Mouse (Mus musculus) stomach, embryonic 15.5 days (tissue): ENCODE results near the gene Nfia. TPM values are rescaled to one million over a fixed set of nuclear protein-coding genes. Genes with fewer than 3 reads are reported as not detected.

Source experiments
- ATAC-seq: fragments of 200-750 bp; cut with Nextera tagmentation; 2 replicates; pipeline ENCODE4 v1.8.0; 2017; ENCODE audit warnings: low read depth, moderate number of reproducible peaks, moderate TSS enrichment; ENCODE audit not compliant: insufficient read depth, low FRiP score
- H3K27ac ChIP-seq: fragments of 300-500 bp; sonication (generic); 2 replicates; pipeline ENCODE4 v1.5.1; 2015; ENCODE audit warnings: mild to moderate bottlenecking, inconsistent platforms
- H3K27me3 ChIP-seq: fragments of 300-500 bp; sonication (generic); replicated peaks from 2 replicates; pipeline ENCODE4 v1.6.1; 2015; ENCODE audit warnings: inconsistent platforms
- H3K36me3 ChIP-seq: fragments of 300-500 bp; sonication (generic); 2 replicates; pipeline ENCODE4 v1.6.1; 2015; ENCODE audit warnings: inconsistent platforms
- H3K4me1 ChIP-seq: fragments of 300-500 bp; sonication (generic); 2 replicates; pipeline ENCODE4 v1.6.1; 2015; ENCODE audit warnings: inconsistent platforms
- H3K4me2 ChIP-seq: fragments of 300-500 bp; sonication (generic); 2 replicates; pipeline ENCODE4 v1.6.1; 2015; ENCODE audit warnings: mild to moderate bottlenecking, inconsistent platforms
- H3K4me3 ChIP-seq: fragments of 300-500 bp; sonication (generic); replicated peaks from 2 replicates; pipeline ENCODE4 v1.5.1; 2015; ENCODE audit warnings: inconsistent platforms
- H3K9ac ChIP-seq: fragments of 300-500 bp; sonication (generic); 2 replicates; pipeline ENCODE4 v1.6.1; 2015; ENCODE audit warnings: inconsistent platforms
- H3K9me3 ChIP-seq: fragments of 300-500 bp; sonication (generic); 2 replicates; pipeline ENCODE4 v1.6.1; 2016; ENCODE audit warnings: inconsistent platforms
- WGBS: fragments of 180-500 bp; shearing (Covaris S2); methylation state at CpG from one replicate; pipeline ENCODE4 v1.1.7; 2015; 5-methylcytosine and 5-hydroxymethylcytosine counted together
- polyA plus RNA-seq: library from polyadenylated mRNA; unstranded; fragments of >200 nt; fragmentation: Nextera tagmentation; extraction: Ambion mirVana; gene quantifications from 2 replicates; pipeline ENCODE4 v1.2.1, GENCODE M21; 2015

Nfia gene
- polyA plus RNA-seq, 1 experiment from 2014 or later = 45.5 TPM

DNA sequence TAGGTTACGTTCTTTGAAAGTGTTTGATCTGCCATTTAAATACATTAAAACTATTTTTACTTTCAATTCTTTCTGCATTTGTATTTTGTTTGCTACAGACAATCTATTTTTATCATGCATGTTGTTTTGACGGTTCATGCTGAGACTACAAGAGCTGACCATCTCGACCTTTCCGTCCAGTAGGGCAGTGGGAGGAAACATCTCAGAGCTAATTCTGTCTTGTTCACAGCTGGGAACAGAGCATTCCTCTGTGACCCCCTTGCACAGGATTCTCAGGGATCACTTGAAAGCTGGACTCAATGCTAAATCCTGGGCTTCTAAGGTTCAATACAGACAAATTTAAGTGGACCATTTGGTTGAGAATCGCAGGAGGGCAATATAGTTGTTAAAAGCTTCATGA is 93.9 kb downstream of the Nfia start:
- H3K36me3 ChIP-seq = no peaks in the 10 kb centered on the region
- H3K27me3 ChIP-seq = no peaks in the 10 kb centered on the region
- H3K9me3 ChIP-seq = no peaks in the 10 kb centered on the region
- WGBS = 61% methylated on average over 5 of the region's 5 CpGs
- H3K27ac ChIP-seq = no peak overlapping the region
- H3K4me1 ChIP-seq = peaks cover 16% of the 10 kb centered on the region
- H3K9ac ChIP-seq = no peak overlapping the region
- H3K4me2 ChIP-seq = no peak overlapping the region
- no peak overlapping the region for H3K4me3 ChIP-seq
- ATAC-seq = no peak

DNA sequence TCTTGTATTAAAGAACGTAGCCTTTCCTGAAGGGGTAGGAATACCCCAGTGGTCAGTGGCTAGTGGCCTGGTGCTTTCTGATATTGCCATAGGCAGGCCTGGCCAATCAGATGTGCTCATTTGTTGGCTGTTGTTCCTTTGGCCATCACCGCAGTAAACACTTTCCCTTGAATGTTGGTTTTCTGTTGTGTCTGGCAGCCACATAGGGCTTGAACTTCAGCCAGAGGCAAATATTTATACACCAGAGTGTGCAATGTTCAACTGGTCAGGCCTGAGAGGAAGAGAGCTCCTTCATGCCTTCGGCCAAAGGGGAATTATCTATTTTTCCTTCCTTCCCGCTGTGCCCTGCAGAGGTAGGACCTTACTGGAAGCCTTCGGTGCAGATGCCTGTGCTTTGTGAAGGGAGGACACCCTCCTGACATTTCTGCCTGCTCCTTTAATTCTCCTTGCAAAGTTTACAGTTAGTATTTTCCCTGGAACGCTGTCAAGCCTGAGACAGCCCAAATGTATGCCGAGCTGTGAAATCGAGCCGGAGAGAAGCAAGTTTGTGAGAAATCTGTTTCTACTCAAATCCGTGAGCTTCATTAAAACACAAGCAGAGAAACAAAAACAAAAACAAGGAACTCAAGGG is 95.9 kb downstream of the Nfia start:
- H3K27me3 ChIP-seq = no peaks in the 10 kb centered on the region
- 38% methylated on average over 10 of the region's 10 CpGs for WGBS
- H3K36me3 ChIP-seq = no peaks in the 10 kb centered on the region
- H3K9me3 ChIP-seq = no peaks in the 10 kb centered on the region
- H3K4me2 ChIP-seq = peak overlapping the region; percentile 51
- peaks cover 20% of the 10 kb centered on the region for H3K4me1 ChIP-seq
- ATAC-seq = 0 out of 2 replicates have a peak, but pooled peaks have one; percentile 3
- H3K9ac ChIP-seq = no peak overlapping the region
- H3K4me3 ChIP-seq = peak overlapping the region; percentile 29
- peak overlapping the region; percentile 94 for H3K27ac ChIP-seq

DNA sequence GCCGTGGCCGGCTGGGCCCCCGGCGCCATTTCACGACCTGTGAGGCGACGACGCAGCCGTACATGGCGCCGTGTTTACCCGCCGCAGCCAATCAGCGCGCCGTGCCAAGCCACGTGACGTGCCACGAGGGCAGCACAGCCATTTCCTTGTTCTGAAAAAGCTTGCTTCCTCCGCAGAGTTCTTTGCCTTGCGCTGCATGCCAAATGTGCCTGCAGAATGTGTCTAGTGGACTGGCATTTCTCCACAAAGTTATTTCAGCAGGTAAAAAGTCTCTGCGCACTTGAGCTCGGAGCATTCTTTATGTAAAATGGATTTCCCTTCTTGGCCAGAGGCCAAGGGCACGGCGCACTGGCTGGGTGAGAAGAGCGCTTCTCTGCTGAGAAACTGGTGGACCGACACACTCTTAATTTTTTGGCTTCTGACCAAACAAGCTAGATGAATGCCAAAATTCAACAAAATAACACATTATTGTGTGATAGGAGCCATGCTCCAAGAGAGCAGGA is 96.5 kb downstream of the Nfia start:
- H3K9ac ChIP-seq = no peak overlapping the region
- H3K36me3 ChIP-seq = no peaks in the 10 kb centered on the region
- H3K4me2 ChIP-seq = peak overlapping the region; percentile 51
- 33% methylated on average over 27 of the region's 27 CpGs for WGBS
- H3K9me3 ChIP-seq = no peaks in the 10 kb centered on the region
- peak overlapping the region; percentile 29 for H3K4me3 ChIP-seq
- H3K27ac ChIP-seq = peak overlapping the region; percentile 94
- no peaks in the 10 kb centered on the region for H3K27me3 ChIP-seq
- peaks cover 21% of the 10 kb centered on the region for H3K4me1 ChIP-seq
- ATAC-seq = peak; percentile 76

DNA sequence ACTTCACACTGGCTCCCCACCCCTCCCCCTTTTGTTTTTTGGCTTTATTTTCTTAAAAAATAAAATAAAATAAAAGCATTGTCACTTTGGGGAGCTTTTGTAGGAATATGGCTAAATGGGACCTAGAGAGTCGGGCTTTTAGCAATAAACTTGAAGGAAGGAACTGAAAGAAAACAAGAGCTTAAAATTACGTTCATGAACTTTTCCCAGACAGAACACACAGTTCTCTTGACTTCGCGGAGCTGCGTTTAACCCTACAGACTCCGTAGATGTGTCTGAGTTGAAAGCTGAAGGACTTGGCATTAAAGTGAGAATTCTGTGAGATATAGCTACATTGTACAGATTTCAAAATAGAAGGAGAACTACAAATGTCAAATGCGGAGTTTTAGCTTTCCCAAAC is 96.9 kb downstream of the Nfia start:
- Histone ChIP-seq H3K36me3 (no peaks in the 10 kb centered on the region), H3K4me2 (peak overlapping the region; percentile 51), H3K9me3 (no peaks in the 10 kb centered on the region), H3K4me1 (peaks cover 22% of the 10 kb centered on the region), H3K4me3 (peak overlapping the region; percentile 29), H3K27me3 (no peaks in the 10 kb centered on the region), H3K9ac (no peak overlapping the region), H3K27ac (peak overlapping the region; percentile 94)
- ATAC-seq = no peak
- 33% methylated on average over 7 of the region's 7 CpGs for WGBS

DNA sequence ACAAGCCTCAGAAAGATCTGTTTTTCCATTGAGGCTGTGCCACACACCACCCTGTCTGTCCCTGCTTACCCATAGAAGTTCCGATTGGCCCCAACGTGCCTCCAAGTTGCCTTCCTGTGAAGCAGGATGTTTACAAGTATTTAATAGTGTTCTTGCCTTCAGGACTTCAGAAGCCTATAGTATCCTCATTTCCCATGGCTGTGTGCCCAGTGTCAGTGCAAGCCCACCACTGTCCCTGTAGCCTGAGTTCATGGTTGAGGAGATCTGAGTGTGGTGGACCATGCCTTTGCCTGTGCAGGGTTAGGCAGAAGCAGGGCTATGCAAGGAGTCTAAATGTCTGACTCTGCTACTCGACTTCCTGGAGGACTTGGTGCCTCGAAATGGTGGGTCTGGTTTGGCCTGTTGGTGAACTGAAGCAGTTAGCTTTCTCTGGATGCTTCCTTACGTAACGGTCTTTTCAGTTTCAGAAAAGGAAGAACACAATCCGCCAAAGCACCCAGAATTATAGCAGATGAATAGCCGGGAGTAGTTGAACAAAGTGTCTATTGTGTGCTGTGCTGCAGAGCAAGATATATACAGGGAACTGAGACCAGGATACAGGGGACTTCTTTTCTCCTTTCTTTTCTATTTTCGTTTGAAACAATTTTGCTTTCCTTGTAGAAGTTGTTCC is 99.4 kb downstream of the Nfia start:
- ATAC-seq = 0 out of 2 replicates have a peak, but pooled peaks have one; percentile 34
- peak overlapping the region; percentile 2; the same call in 1 of the 2 replicates for H3K27ac ChIP-seq
- no peaks in the 10 kb centered on the region for H3K36me3 ChIP-seq
- H3K4me1 ChIP-seq = peaks cover 28% of the 10 kb centered on the region
- WGBS = 63% methylated on average over 9 of the region's 9 CpGs
- no peaks in the 10 kb centered on the region for H3K9me3 ChIP-seq
- H3K27me3 ChIP-seq = no peaks in the 10 kb centered on the region
- H3K4me2 ChIP-seq = no peak overlapping the region
- H3K9ac ChIP-seq = no peak overlapping the region
- no peak overlapping the region for H3K4me3 ChIP-seq

DNA sequence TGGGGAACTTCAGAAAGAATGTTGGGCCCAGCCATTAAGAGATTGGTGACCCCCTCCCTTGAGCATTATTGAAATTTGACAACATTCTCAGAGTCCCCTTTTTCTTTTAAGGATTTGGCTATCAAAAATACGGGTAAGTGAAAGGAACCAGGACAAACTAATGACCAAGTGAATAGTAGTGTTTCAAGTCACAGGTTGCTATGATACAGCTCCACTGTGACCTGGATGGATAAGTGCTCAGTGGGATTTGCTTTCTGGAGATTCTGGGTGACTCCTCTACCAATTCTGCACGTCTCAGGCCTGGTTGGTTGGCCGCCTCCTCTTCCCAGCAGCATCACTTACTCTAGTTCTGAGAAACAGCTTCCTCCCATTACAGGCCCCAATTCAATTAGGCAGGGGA is 102.4 kb downstream of the Nfia start:
- Histone ChIP-seq H3K4me2 (no peak overlapping the region), H3K27me3 (no peaks in the 10 kb centered on the region), H3K9me3 (no peaks in the 10 kb centered on the region), H3K4me3 (no peak overlapping the region), H3K27ac (peak overlapping the region; percentile 7; the same call in 1 of the 2 replicates), H3K36me3 (no peaks in the 10 kb centered on the region), H3K9ac (no peak overlapping the region), H3K4me1 (peaks cover 17% of the 10 kb centered on the region)
- 76% methylated on average over 3 of the region's 3 CpGs for WGBS
- no peak for ATAC-seq

DNA sequence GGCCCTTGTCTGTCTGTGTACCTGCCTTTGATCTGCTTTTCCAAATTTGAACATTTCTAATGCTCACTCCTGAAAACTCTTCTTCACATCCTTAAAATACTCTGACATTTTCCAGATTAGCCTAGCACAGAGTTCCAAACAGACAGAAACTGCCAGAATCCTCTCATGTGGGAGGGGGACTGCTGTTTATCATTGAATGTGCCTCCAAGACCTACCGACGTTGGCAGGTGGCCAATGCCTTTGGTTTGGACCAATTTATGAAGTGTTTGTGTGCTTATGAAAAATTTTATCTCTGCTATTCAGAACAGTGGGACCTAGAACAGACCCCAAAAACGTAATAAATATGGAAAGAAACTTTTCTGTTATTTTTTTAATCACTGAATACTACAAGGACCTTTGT is 103.4 kb downstream of the Nfia start:
- peaks cover 15% of the 10 kb centered on the region for H3K4me1 ChIP-seq
- no peaks in the 10 kb centered on the region for H3K9me3 ChIP-seq
- H3K4me2 ChIP-seq = no peak overlapping the region
- H3K27ac ChIP-seq = no peak overlapping the region
- H3K27me3 ChIP-seq = no peaks in the 10 kb centered on the region
- 34% methylated on average over 3 of the region's 3 CpGs for WGBS
- H3K36me3 ChIP-seq = no peaks in the 10 kb centered on the region
- no peak overlapping the region for H3K9ac ChIP-seq
- ATAC-seq = no peak
- no peak overlapping the region for H3K4me3 ChIP-seq

DNA sequence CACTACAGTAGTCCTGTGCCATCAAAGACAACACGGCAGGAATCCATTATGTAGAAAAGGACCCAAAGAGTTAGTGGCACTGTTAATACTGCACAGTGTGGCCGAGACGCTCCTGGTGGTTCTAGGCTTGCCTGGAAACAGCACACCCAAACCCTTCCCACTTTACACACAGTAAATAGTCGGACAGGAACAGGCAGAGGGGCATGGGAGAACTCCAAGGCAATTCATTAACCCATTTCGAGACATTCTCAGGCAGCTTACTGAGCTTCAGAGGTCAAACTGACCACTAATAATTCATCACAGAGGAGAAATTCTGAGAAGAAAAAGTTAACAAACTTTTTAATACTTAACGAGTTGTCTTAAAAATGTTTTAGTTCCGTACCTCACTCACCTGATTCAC is 107.2 kb downstream of the Nfia start:
- H3K36me3 ChIP-seq = no peaks in the 10 kb centered on the region
- no peak for ATAC-seq
- 69% methylated on average over 7 of the region's 7 CpGs for WGBS

DNA sequence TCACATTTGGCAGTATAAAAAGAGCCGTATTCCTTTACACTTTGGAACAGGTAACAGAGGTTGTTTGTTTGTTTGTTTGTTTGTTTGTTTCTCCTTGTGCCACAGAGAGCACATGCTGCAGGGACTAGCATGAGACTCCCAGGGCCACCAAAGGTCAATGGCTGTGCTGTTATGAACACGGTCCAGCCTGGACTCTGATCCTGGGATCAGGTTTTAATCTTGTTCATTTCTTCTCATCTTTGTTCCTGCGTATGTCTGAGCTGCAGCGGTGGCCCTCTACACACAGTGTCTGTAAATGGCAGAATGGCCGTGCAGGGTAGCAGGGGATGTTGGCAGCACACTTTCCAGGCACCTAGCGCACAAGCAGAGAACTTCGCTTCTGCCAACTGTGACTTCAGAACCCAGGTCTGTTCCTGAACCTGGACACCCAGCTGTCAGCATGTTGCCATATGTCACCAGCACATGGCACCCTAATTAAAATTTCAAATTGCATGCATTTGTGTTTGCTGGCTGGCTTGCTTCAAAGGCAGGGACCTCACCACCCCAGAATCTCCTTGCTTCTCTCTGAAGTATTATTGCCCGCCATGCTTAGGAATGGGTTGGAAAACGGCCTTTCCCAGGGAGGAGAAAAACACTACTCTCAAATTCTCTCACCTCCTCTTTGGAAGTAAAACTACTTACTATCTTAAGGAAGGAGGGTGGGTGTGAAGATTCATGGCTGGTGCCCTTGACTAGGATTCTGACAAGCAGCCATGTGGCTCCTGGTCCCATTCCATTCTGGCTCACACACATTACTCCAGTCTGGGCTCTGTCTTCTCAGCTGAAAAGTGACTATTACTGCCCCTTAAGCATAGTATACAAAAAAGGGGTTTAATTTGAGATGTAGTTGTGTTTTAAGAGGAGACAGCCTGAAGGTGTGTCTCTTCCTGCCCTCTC is 107.9 kb downstream of the Nfia start:
- no peak overlapping the region for H3K9ac ChIP-seq
- no peak for ATAC-seq
- no peaks in the 10 kb centered on the region for H3K9me3 ChIP-seq
- H3K27ac ChIP-seq = no peak overlapping the region
- H3K4me2 ChIP-seq = no peak overlapping the region
- 0 out of 2 replicates have a peak, but pooled peaks cover 4% of the 10 kb centered on the region for H3K4me1 ChIP-seq
- H3K27me3 ChIP-seq = no peaks in the 10 kb centered on the region
- WGBS = 86% methylated on average over 9 of the region's 9 CpGs
- H3K4me3 ChIP-seq = no peak overlapping the region
- no peaks in the 10 kb centered on the region for H3K36me3 ChIP-seq

More for the DNA sequence above, 107.2 kb downstream of the Nfia start:
- Histone ChIP-seq H3K27ac (no peak overlapping the region), H3K9ac (no peak overlapping the region), H3K4me2 (no peak overlapping the region), H3K9me3 (no peaks in the 10 kb centered on the region), H3K4me1 (peaks cover 9% of the 10 kb centered on the region), H3K4me3 (no peak overlapping the region), H3K27me3 (no peaks in the 10 kb centered on the region)

DNA sequence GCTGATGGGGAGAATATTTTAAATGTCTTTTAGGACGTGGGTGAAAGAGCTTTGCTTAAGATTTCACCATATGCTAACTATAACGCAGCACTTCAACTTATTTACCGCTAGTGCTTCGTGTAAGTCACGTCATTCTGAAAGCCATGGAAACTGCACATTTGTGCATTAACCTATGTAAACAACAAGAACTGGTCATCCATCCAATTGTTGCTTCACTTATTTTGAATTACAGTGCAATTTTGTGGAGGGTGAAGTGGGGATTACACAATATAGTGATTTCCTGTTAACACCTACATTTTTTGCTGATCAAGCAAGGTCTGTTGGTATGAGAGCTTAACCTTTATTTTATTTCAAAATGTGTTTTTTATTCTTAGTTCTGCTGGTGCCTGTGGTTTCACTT is 113.0 kb downstream of the Nfia start:
- Histone ChIP-seq H3K27me3 (no peaks in the 10 kb centered on the region), H3K27ac (no peak overlapping the region), H3K9me3 (no peaks in the 10 kb centered on the region), H3K9ac (no peak overlapping the region), H3K36me3 (no peaks in the 10 kb centered on the region), H3K4me3 (no peak overlapping the region), H3K4me2 (no peak overlapping the region), H3K4me1 (0 out of 2 replicates have a peak, but pooled peaks cover 3% of the 10 kb centered on the region)
- no peak for ATAC-seq
- 54% methylated on average over 5 of the region's 5 CpGs for WGBS

DNA sequence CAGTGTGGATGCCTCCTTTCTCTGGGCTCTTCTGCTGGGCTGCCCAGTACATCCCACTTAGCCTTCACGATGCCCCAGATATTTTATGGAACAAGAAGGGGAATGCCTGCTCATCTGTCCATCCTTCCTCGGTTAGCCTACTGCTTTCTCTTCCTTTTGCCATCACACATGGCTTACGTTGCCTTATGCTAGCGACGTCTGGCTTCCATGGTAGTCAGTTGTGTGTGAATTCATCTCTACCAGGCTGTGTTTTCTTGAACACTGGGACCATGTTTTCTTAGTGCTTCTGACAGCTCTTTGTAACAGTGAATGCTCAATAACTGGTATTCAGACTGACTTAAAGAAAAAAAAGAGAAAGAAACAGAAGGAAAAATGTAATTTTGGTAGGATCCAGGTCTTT is 113.7 kb downstream of the Nfia start:
- H3K4me2 ChIP-seq = no peak overlapping the region

More for the DNA sequence above, 113.7 kb downstream of the Nfia start:
- no peaks in the 10 kb centered on the region for H3K27me3 ChIP-seq
- H3K27ac ChIP-seq = no peak overlapping the region
- H3K36me3 ChIP-seq = no peaks in the 10 kb centered on the region
- 88% methylated on average over 5 of the region's 5 CpGs for WGBS
- H3K9ac ChIP-seq = no peak overlapping the region
- 0 out of 2 replicates have a peak, but pooled peaks cover 3% of the 10 kb centered on the region for H3K4me1 ChIP-seq
- no peak for ATAC-seq
- H3K4me3 ChIP-seq = no peak overlapping the region
- H3K9me3 ChIP-seq = no peaks in the 10 kb centered on the region
